Mouse (Mus musculus) lung, postnatal 0 days (tissue): ENCODE data around the gene Pla2g15. TPM values are rescaled to one million over a fixed set of nuclear protein-coding genes. Genes with fewer than 3 reads are reported as not detected.
"Not testable (repeated sequence)": the region's sequence is repeated elsewhere in the genome, so short reads cannot be mapped to it uniquely, and the experiment has no call there.

Experiments
- ATAC-seq: fragments of 200-750 bp; cut with Nextera tagmentation; 2 replicates; pipeline ENCODE4 v1.8.0; 2017; ENCODE audit warnings: moderate library complexity
- DNase-seq: peaks from one replicate; pipeline ENCODE4 v3.0.0-alpha.2; 2016; ENCODE audit warnings: low spot score
- H3K27ac ChIP-seq: fragments of 300-500 bp; sonication (generic); 2 replicates; pipeline ENCODE4 v1.5.1; 2014; ENCODE audit warnings: antibody characterized with exemption, mild to moderate bottlenecking, low read length, mixed read lengths
- H3K27me3 ChIP-seq: fragments of 300-500 bp; sonication (generic); replicated peaks from 2 replicates; pipeline ENCODE4 v1.6.1; 2014; ENCODE audit warnings: low read length, mixed read lengths; ENCODE audit not compliant: insufficient read depth
- H3K36me3 ChIP-seq: fragments of 300-500 bp; sonication (generic); 2 replicates; pipeline ENCODE4 v1.6.1; 2014; ENCODE audit warnings: low read length, mixed read lengths; ENCODE audit not compliant: insufficient read depth
- H3K4me1 ChIP-seq: fragments of 300-500 bp; sonication (generic); 2 replicates; pipeline ENCODE4 v1.6.1; 2014; ENCODE audit warnings: antibody characterized with exemption, low read depth, low read length, mixed read lengths; ENCODE audit not compliant: insufficient read depth
- H3K4me2 ChIP-seq: fragments of 300-500 bp; sonication (generic); replicated peaks from 2 replicates; pipeline ENCODE4 v1.6.1; 2014; ENCODE audit warnings: low read depth, mild to moderate bottlenecking, low read length, moderate library complexity, mixed read lengths
- H3K4me3 ChIP-seq: fragments of 300-500 bp; sonication (generic); 2 replicates; pipeline ENCODE4 v1.5.1; 2014; ENCODE audit warnings: low read depth, low read length
- H3K9ac ChIP-seq: fragments of 300-500 bp; sonication (generic); replicated peaks from 2 replicates; pipeline ENCODE4 v1.6.1; 2014; ENCODE audit warnings: low read depth, mild to moderate bottlenecking
- H3K9me3 ChIP-seq: fragments of 300-500 bp; sonication (generic); 2 replicates; pipeline ENCODE4 v1.6.1; 2016; ENCODE audit warnings: low read length, mixed read lengths
- CTCF ChIP-seq: IDR thresholded peaks from 2 replicates; pipeline ENCODE4 v1.5.1; 2016; ENCODE audit warnings: antibody characterized with exemption, mild to moderate bottlenecking
- EP300 ChIP-seq: IDR thresholded peaks from 2 replicates; pipeline ENCODE4 v1.6.1; 2016; ENCODE audit warnings: antibody characterized with exemption, mild to moderate bottlenecking, control low read depth
- WGBS: fragments of 180-500 bp; shearing (Covaris S2); extraction: QIAGEN DNeasy Blood & Tissue Kit; methylation state at CpG from one replicate; pipeline ENCODE4 v1.1.7; 2014; 5-methylcytosine and 5-hydroxymethylcytosine counted together
- polyA plus RNA-seq: library from polyadenylated mRNA; unstranded; fragments of >200 nt; fragmentation: Nextera tagmentation; extraction: Ambion mirVana; gene quantifications from 2 replicates; pipeline ENCODE4 v1.2.1, GENCODE M21; 2015

The Pla2g15 gene
- polyA plus RNA-seq, 1 experiment from 2014 or later = 10.8 TPM

DNA sequence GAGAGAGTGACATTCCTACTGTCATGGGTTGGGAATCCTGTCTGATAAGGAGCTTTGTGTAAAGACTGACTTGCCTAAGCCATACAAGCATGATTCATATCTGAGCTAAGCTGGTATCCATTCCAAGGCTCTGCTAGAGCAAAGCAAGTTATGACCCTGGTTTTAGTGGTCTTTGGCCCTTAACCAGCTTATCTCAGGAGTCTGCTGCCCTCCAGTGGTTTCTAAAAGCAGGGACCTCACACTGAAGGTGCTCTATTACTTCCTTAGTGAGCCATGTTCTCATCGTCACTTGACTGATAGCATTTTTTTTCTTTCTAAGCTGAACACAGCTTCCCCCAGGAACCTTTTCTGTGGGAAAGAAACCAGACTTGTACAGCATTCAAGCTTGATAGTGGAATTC is 48.5 kb downstream of the Pla2g15 start:
- no peak overlapping the region for H3K27ac ChIP-seq
- H3K4me1 ChIP-seq = no peaks in the 10 kb centered on the region
- H3K9ac ChIP-seq = no peak overlapping the region
- ATAC-seq (peak; percentile 76), DNase-seq (peak; percentile 87)
- TF ChIP-seq EP300 (no peak), CTCF (peak; percentile 87)
- WGBS = 0% methylated on average over 1 of the region's 1 CpGs
- H3K27me3 ChIP-seq = no peaks in the 10 kb centered on the region
- H3K36me3 ChIP-seq = peaks cover 15% of the 10 kb centered on the region
- no peaks in the 10 kb centered on the region for H3K9me3 ChIP-seq
- no peak overlapping the region for H3K4me3 ChIP-seq
- no peak overlapping the region for H3K4me2 ChIP-seq

DNA sequence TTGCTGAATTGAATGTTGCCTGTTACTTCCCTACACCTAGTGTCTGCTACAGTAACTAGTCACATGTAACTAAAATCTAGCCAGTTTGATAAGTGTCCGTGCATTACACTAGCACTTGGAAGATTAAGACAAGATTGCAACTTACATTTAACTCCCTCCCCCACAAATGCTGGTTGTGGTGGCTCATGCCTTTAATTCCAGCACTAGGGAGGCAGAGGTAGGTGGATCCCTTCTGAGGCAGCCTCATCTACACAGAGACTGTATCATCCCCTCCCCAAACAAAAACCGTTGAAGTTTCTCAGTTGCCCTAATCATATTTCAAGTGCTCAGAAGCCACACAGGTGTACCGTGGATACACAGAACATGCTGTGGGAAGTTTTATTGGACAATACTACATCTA is 49.4 kb downstream of the Pla2g15 start:
- H3K4me2 ChIP-seq, H3K9ac ChIP-seq, H3K27ac ChIP-seq, DNase-seq, H3K4me3 ChIP-seq, ATAC-seq, H3K4me1 ChIP-seq, H3K27me3 ChIP-seq, H3K9me3 ChIP-seq: not testable (repeated sequence)
- 72% methylated on average over 3 of the region's 3 CpGs for WGBS
- H3K36me3 ChIP-seq = peaks cover 21% of the 10 kb centered on the region

DNA sequence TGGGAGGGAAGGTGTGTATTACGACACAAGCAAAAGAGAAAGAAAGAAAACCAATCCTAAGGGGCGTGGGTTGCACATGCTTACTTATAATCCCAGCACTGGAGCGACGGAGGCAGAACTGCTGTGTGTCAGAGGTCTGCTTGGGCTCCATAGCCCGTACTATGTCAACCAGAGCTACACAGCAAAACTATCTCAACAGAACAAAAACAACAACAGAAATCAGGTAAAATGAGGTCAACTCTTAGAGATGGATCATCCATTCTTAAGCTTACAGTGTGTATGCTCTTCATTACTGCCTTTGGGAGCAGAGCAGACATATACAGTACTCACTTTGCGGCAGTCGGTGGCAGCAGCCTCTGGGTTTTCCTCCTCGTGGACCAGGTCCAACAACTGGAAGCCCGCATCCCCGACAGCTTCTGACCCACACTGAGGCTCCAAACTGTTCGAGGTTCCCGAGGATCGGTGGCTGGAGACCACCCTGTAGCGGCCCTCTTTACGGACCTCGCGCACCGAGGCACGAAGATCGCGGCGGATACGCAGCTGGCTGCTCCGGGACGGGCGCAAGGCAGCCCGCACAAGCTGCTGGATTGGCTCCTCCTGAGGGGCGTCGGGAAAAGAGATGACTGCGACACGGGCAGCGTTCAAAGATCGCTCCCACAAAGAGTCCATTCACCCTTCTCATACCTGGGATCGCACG is 60.0 kb downstream of the Pla2g15 start:
- Histone ChIP-seq H3K4me1 (peaks cover 3% of the 10 kb centered on the region; the same call in 1 of the 2 replicates), H3K27ac (peak overlapping the region; percentile 94), H3K9ac (peak overlapping the region; percentile 93), H3K36me3 (0 out of 2 replicates have a peak, but pooled peaks cover 3% of the 10 kb centered on the region), H3K27me3 (no peaks in the 10 kb centered on the region), H3K9me3 (no peaks in the 10 kb centered on the region), H3K4me3 (peak overlapping the region; percentile 88), H3K4me2 (peak overlapping the region; percentile 81)
- DNase-seq = peak; percentile 57
- under 1% methylated on average over 33 of the region's 35 CpGs for WGBS
- TF ChIP-seq EP300 = no peak
- TF ChIP-seq CTCF = peak; percentile 20
- ATAC-seq = peak; percentile 45

DNA sequence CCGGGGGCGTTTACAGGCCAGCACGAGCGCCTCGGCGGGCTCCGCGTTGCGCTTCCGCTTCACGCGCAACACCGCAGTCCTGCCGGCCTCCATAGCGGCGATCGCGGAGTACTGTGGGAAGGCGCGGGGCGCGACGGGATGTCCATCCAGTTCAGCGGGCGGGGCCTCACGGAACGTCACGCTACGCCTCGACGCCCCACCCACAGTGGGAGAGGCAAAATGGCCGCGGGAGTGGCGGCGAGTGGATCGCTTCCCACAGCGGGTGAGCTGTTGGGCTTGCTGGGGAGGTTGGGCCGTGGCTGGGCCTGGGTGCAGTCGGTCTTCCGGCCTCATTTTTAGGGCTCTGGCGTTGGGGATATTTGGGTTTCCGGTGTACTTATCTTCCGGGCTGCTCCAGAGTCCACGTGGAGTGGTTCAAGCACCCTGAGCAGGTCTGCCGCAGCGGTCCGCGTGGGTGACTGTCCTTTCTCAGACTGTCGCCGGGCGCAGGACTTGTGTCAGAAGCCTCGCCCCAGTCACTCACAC is 60.7 kb downstream of the Pla2g15 start, which contains the start of the genes Slc7a6os and Prmt7:
TSS of gene Slc7a6os (minus strand) at position 115 of the 525 bp plus-strand sequence.
TSS of gene Prmt7 (plus strand) at position 116 of the 525 bp plus-strand sequence.
- H3K36me3 ChIP-seq = 0 out of 2 replicates have a peak, but pooled peaks cover 3% of the 10 kb centered on the region
- H3K27me3 ChIP-seq = no peaks in the 10 kb centered on the region
- H3K4me1 ChIP-seq = peaks cover 3% of the 10 kb centered on the region; the same call in 1 of the 2 replicates
- peak within 1 kb of the TSS; percentile 93 for H3K9ac ChIP-seq
- peak within 1 kb of the TSS; percentile 81 for H3K4me2 ChIP-seq
- peak within 1 kb of the TSS; percentile 88 for H3K4me3 ChIP-seq
- DNase-seq (peak; percentile 98), ATAC-seq (peak; percentile 99)
- H3K27ac ChIP-seq = peak within 1 kb of the TSS; percentile 94
- TF ChIP-seq CTCF (no peak), EP300 (no peak)
- under 1% methylated on average over 49 of the region's 52 CpGs for WGBS
- no peaks in the 10 kb centered on the region for H3K9me3 ChIP-seq

DNA sequence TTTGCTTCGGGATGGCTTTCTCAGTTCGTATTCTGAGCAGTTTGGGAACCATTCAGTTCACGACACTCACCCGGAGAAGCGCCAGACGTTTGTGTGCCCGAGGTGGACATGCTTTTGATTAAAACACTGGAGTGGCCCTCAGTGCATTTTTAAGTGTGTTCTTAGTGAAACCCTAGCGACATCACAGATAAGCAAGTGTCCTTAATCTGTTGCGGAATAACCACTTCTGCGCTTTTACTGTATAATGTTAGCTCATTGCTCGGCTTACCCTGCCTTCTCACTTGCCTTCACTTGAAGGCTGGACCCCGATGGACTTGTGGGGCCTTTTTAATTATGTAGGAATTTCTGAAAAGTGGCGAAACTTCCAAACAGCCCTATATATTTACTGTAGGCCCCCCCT is 61.2 kb downstream of the Pla2g15 start:
- Histone ChIP-seq H3K9me3 (no peaks in the 10 kb centered on the region), H3K27me3 (no peaks in the 10 kb centered on the region), H3K36me3 (0 out of 2 replicates have a peak, but pooled peaks cover 3% of the 10 kb centered on the region), H3K4me1 (peaks cover 3% of the 10 kb centered on the region; the same call in 1 of the 2 replicates), H3K27ac (peak overlapping the region; percentile 94), H3K4me2 (peak overlapping the region; percentile 81), H3K4me3 (peak overlapping the region; percentile 88), H3K9ac (peak overlapping the region; percentile 93)
- TF ChIP-seq EP300 (no peak), CTCF (no peak)
- 2% methylated on average over 13 of the region's 13 CpGs for WGBS
- ATAC-seq (peak; percentile 8; the same call in 1 of the 2 replicates), DNase-seq (peak; percentile 47)

DNA sequence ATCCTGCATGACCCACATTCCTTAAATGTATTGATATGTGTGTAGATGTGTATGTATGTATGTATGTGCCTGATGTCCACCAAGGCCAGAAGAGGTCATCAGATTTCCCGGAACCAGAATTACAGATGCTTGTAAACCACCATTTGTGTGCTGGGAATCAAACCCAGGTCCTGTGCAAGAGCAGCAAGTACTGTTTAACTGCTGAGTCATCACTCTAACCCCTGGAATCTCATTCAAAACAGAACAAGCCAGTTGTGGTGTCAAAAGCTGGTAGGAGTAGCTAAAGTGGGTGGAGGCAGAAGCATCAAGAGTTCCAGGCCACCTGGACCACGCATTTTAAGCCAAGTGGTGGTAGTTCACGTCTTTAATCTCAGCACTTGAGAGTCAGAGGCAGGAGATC is 63.8 kb downstream of the Pla2g15 start:
- no peak for DNase-seq
- Histone ChIP-seq H3K9ac (no peak overlapping the region), H3K36me3 (0 out of 2 replicates have a peak, but pooled peaks cover 7% of the 10 kb centered on the region), H3K27ac (no peak overlapping the region), H3K4me2 (no peak overlapping the region), H3K4me1 (peaks cover 3% of the 10 kb centered on the region; the same call in 1 of the 2 replicates), H3K9me3 (no peaks in the 10 kb centered on the region), H3K4me3 (no peak overlapping the region), H3K27me3 (no peaks in the 10 kb centered on the region)
- ATAC-seq = no peak
- WGBS = 78% methylated on average over 3 of the region's 3 CpGs
- TF ChIP-seq CTCF (no peak), EP300 (no peak)

Other genes with a start within 250 kb of the Pla2g15 start
- 19.0 and 21.5 TPM in 2 replicates for gene Pskh1, start 250.0 kb upstream of the Pla2g15 start, polyA plus RNA-seq
- gene Ctrl, start 216.5 kb upstream of the Pla2g15 start, polyA plus RNA-seq = 0.42 and 0.54 TPM in 2 replicates
- gene Psmb10, start 212.0 kb upstream of the Pla2g15 start, polyA plus RNA-seq = 75.9 and 77.2 TPM in 2 replicates
- 0.63 and 0.74 TPM in 2 replicates for gene Lcat, start 207.0 kb upstream of the Pla2g15 start, polyA plus RNA-seq
- 29.2 and 33.9 TPM in 2 replicates for gene Slc12a4, start 184.3 kb upstream of the Pla2g15 start, polyA plus RNA-seq
- 0.13 TPM in 1 of 2 replicates, not detected in the other for gene Dpep3, start 171.0 kb upstream of the Pla2g15 start, polyA plus RNA-seq
- 7.4 and 8.8 TPM in 2 replicates for gene Dus2, start 159.1 kb upstream of the Pla2g15 start, polyA plus RNA-seq
- gene Dpep2nb, start 144.4 kb upstream of the Pla2g15 start, polyA plus RNA-seq = 0.12 TPM in 1 of 2 replicates, not detected in the other
- gene Ddx28, start 138.5 kb upstream of the Pla2g15 start, polyA plus RNA-seq = 10.5 and 11.4 TPM in 2 replicates
- 3.4 and 4.2 TPM in 2 replicates for gene Nfatc3, start 91.6 kb upstream of the Pla2g15 start, polyA plus RNA-seq
- 38.4 and 38.6 TPM in 2 replicates for gene Esrp2, start 13.4 kb upstream of the Pla2g15 start, polyA plus RNA-seq
- gene Slc7a6, start 18.5 kb downstream of the Pla2g15 start, polyA plus RNA-seq = 38.9 and 39.7 TPM in 2 replicates
- gene Slc7a6os, start 60.5 kb downstream of the Pla2g15 start, polyA plus RNA-seq = 19.0 and 22.6 TPM in 2 replicates
- gene Prmt7, start 60.5 kb downstream of the Pla2g15 start, polyA plus RNA-seq = 19.4 and 19.5 TPM in 2 replicates
- 1.5 and 1.7 TPM in 2 replicates for gene Smpd3, start 187.6 kb downstream of the Pla2g15 start, polyA plus RNA-seq